Mouse (Mus musculus): ENCODE data around the gene Zfp174. TPM values are rescaled to one million over a fixed set of nuclear protein-coding genes. Genes with fewer than 3 reads are reported as not detected.
"Not testable (repeated sequence)": the region's sequence is repeated elsewhere in the genome, so short reads cannot be mapped to it uniquely, and the experiment has no call there.

Zfp174 gene
- 1.4 and 1.7 TPM in 2 replicates for polyA plus RNA-seq (2015; fragmentation: Nextera tagmentation; extraction: Ambion mirVana)

DNA sequence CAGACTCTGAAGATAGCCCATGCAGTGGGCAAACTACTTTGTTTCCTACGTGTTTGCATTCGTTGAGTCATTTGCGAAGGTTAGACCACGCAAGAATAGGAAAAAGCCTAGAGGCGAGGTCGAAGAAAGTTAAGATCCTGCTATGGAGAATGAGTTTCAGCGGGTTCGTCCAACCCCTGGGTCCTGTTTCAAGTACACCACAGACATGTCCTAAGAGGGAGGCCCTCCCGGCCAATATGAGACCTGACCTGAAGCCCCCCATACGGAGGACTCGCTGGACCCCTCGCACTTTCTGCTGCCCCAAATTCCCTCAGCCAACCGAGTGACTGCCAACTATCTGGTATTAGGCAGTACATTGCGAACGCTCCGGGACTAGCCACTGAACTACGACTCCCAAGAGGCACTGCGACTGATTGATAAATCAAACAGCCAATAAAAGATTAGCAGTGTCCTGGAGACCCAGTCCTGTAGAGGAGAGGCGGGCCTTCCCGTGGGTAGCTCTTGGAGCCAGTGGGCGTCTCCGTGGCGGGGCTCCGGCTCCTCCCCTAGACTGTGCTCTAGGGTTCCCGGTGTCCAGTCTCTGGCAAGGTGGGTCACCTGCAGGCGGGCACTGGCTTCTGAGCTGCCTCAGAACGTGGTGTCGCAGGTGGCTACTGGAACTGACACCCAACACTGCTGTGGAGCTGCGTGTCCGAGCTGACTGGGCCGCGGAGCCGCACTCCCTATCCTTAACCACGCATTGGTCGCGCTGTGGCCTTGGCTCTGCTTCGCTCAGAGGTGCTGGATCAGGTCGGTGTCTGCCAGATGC, at the start of gene Zfp174:
TSS of gene Zfp174 (plus strand) at position 558 of the 808 bp plus-strand sequence.
- Histone ChIP-seq H3K27ac (0 out of 2 replicates have a peak within 1 kb of the TSS, but pooled peaks have one; percentile 15), H3K4me2 (peak within 1 kb of the TSS; percentile 73), H3K4me3 (replicated peaks) (peak within 1 kb of the TSS; percentile 55), H3K9ac (peak within 1 kb of the TSS; percentile 50), H3K27me3 (no peaks in the 10 kb centered on the region), H3K9me3 (replicated peaks) (no peaks in the 10 kb centered on the region), H3K36me3 (no peaks in the 10 kb centered on the region), H3K4me1 (peaks cover 8% of the 10 kb centered on the region)
- WGBS, result 2% methylated on average over 38 of the region's 38 CpGs
- ATAC-seq (replicated peaks; ENCODE audit: low FRiP score), result peak; percentile 100

- no peak for ATAC-seq (replicated peaks; ENCODE audit: low FRiP score)
- Histone ChIP-seq H3K27ac (no peak overlapping the region), H3K36me3 (no peaks in the 10 kb centered on the region), H3K9ac (no peak overlapping the region), H3K9me3 (replicated peaks) (peaks cover 7% of the 10 kb centered on the region; the same call in 1 of the 2 replicates), H3K4me2 (no peak overlapping the region), H3K27me3 (no peaks in the 10 kb centered on the region), H3K4me3 (replicated peaks) (no peak overlapping the region), H3K4me1 (no peaks in the 10 kb centered on the region)
- 83% methylated on average over 3 of the region's 3 CpGs for WGBS
Observed at GRCm38 (mm10) chr16:3808176-3808575, 38.9 kb upstream of the Zfp174 start.

DNA sequence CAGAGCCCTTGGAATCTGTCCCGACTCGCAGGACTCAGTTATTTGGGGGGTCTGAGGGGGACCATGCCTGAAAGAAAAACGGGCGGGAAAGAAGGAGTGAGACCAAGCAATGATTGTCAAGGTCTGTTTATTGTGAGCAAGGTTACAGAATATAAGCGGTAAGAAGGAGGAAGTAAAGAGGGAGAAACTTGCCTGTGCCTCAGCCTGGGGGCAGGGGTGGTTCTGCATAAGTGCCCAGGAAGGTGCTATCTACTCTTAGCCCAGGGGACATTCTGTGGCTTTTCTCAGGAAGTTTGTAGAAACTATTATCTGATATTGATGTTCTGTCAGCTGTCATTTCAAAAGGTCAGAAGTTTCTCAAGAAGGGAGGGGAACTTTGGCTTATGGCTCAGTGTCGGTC, 32.4 kb upstream of the Zfp174 start:
- 87% methylated on average over 6 of the region's 6 CpGs for WGBS
- not testable (repeated sequence) for H3K4me3 ChIP-seq (replicated peaks); H3K36me3 ChIP-seq; H3K4me2 ChIP-seq; H3K27ac ChIP-seq; H3K4me1 ChIP-seq; H3K9me3 ChIP-seq (replicated peaks); H3K9ac ChIP-seq; ATAC-seq (replicated peaks; ENCODE audit: low FRiP score); H3K27me3 ChIP-seq

- H3K4me1 ChIP-seq, result no peaks in the 10 kb centered on the region
- no peaks in the 10 kb centered on the region for H3K36me3 ChIP-seq
- H3K27ac ChIP-seq, result no peak overlapping the region
- H3K9me3 ChIP-seq (replicated peaks), result no peaks in the 10 kb centered on the region
- H3K27me3 ChIP-seq, result no peaks in the 10 kb centered on the region
- WGBS, result 81% methylated on average over 2 of the region's 2 CpGs
- H3K4me3 ChIP-seq (replicated peaks), result no peak overlapping the region
- ATAC-seq (replicated peaks; ENCODE audit: low FRiP score), result no peak
- no peak overlapping the region for H3K9ac ChIP-seq
- H3K4me2 ChIP-seq, result no peak overlapping the region
Observed at GRCm38 (mm10) chr16:3820202-3820601, 26.9 kb upstream of the Zfp174 start.

DNA sequence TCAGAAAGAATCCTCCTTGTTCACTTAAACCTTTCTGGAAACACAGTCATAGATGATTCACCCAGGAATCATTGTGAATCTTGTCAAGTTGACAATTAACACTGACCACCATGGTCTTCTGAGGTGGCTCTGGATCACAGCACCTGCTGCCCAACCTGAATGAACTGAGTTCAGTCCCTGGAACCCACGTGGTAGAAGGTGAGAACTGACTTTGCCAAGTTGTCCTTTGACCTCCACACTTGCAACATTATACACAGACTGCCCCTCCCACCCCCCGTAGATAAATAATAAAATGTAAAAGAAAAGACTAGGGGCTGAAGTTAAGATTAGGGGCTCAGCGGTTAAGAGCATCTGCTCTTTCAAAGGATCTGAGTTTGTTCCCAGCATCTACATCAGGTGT, 19.0 kb upstream of the Zfp174 start:
- ATAC-seq (replicated peaks; ENCODE audit: low FRiP score), result no peak
- WGBS, result 48% methylated on average over 3 of the region's 3 CpGs

GRCm38 (mm10) chr16:3829727-3830126, 17.3 kb upstream of the Zfp174 start:
- Histone ChIP-seq H3K36me3 (no peaks in the 10 kb centered on the region), H3K9ac (no peak overlapping the region), H3K27me3 (no peaks in the 10 kb centered on the region), H3K9me3 (replicated peaks) (no peaks in the 10 kb centered on the region), H3K4me1 (no peaks in the 10 kb centered on the region), H3K4me2 (no peak overlapping the region), H3K27ac (no peak overlapping the region), H3K4me3 (replicated peaks) (no peak overlapping the region)
- ATAC-seq (replicated peaks; ENCODE audit: low FRiP score), result no peak
- WGBS, result 84% methylated on average over 2 of the region's 2 CpGs

More for the DNA sequence above, 19.0 kb upstream of the Zfp174 start:
- Histone ChIP-seq H3K4me1 (no peaks in the 10 kb centered on the region), H3K27ac (no peak overlapping the region), H3K4me2 (no peak overlapping the region), H3K9ac (no peak overlapping the region), H3K4me3 (replicated peaks) (no peak overlapping the region), H3K9me3 (replicated peaks) (no peaks in the 10 kb centered on the region), H3K36me3 (no peaks in the 10 kb centered on the region), H3K27me3 (no peaks in the 10 kb centered on the region)

GRCm38 (mm10) chr16:3830588-3831109, 16.4 kb upstream of the Zfp174 start, which contains the start of gene Olfr15:
Gene Olfr15, plus strand, starts transcription at chr16:3830878.
- no peaks in the 10 kb centered on the region for H3K4me1 ChIP-seq
- H3K27me3 ChIP-seq, result no peaks in the 10 kb centered on the region
- H3K36me3 ChIP-seq, result no peaks in the 10 kb centered on the region
- no peak within 1 kb of the TSS for H3K4me2 ChIP-seq
- H3K27ac ChIP-seq, result no peak within 1 kb of the TSS
- H3K4me3 ChIP-seq (replicated peaks), result no peak within 1 kb of the TSS
- ATAC-seq (replicated peaks; ENCODE audit: low FRiP score), result no peak
- no peaks in the 10 kb centered on the region for H3K9me3 ChIP-seq (replicated peaks)
- H3K9ac ChIP-seq, result no peak within 1 kb of the TSS

GRCm38 (mm10) chr16:3835461-3835860, 11.6 kb upstream of the Zfp174 start:
- H3K4me1 ChIP-seq, result 0 out of 2 replicates have a peak, but pooled peaks cover 2% of the 10 kb centered on the region
- H3K27ac ChIP-seq, result no peak overlapping the region
- no peaks in the 10 kb centered on the region for H3K9me3 ChIP-seq (replicated peaks)
- H3K4me3 ChIP-seq (replicated peaks), result no peak overlapping the region
- H3K36me3 ChIP-seq, result no peaks in the 10 kb centered on the region
- no peak for ATAC-seq (replicated peaks; ENCODE audit: low FRiP score)
- no peak overlapping the region for H3K4me2 ChIP-seq
- no peaks in the 10 kb centered on the region for H3K27me3 ChIP-seq
- no peak overlapping the region for H3K9ac ChIP-seq
- WGBS, result 78% methylated on average over 2 of the region's 2 CpGs

DNA sequence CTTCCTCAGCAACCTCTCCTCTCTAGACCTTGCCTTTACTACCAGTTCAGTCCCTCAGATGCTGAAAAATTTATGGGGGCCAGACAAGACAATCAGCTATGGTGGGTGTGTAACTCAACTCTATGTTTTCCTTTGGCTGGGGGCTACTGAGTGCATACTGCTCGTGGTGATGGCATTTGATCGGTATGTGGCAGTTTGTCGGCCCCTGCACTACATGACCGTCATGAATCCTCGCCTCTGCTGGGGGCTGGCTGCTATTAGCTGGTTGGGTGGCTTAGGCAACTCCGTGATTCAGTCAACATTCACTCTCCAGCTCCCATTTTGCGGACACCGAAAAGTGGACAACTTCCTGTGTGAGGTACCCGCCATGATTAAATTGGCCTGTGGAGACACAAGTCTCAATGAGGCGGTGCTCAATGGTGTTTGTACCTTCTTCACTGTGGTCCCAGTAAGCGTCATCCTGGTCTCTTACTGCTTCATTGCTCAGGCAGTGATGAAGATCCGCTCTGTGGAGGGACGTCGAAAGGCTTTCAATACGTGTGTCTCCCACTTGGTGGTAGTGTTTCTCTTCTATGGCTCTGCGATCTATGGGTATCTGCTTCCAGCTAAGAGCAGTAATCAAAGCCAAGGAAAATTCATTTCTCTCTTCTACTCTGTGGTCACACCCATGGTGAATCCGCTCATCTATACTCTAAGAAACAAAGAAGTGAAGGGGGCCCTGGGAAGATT, 7.7 kb upstream of the Zfp174 start:
- H3K36me3 ChIP-seq, result no peaks in the 10 kb centered on the region
- H3K27ac ChIP-seq, result no peak overlapping the region
- 39% methylated on average over 17 of the region's 17 CpGs for WGBS
- no peak overlapping the region for H3K4me3 ChIP-seq (replicated peaks)
- peak; percentile 79 for ATAC-seq (replicated peaks; ENCODE audit: low FRiP score)
- H3K27me3 ChIP-seq, result no peaks in the 10 kb centered on the region
- peak overlapping the region; percentile 24; the same call in 1 of the 2 replicates for H3K4me2 ChIP-seq
- H3K4me1 ChIP-seq, result 0 out of 2 replicates have a peak, but pooled peaks cover 2% of the 10 kb centered on the region
- no peaks in the 10 kb centered on the region for H3K9me3 ChIP-seq (replicated peaks)
- no peak overlapping the region for H3K9ac ChIP-seq

DNA sequence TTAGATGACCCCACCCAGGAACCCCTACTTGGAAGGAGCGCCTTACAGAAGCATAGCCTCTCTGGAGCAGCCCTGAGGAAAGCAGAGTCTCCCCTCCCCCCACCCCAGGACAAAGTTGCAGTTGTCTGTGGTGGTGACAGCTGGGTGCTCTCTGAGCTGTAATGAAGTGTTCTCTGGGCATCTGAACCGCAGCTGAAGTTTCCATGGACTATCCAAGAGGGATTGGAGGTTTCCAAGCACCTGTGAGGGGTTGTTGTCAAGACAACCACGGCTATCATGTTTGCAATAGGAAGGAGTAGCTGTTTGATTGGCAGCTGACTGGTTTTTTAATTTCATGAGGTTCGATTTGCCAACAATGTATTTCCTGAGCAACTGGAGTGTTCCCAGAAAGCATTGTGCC, 4.1 kb upstream of the Zfp174 start:
- WGBS, result 36% methylated on average over 4 of the region's 4 CpGs
- H3K27me3 ChIP-seq, result no peaks in the 10 kb centered on the region

DNA sequence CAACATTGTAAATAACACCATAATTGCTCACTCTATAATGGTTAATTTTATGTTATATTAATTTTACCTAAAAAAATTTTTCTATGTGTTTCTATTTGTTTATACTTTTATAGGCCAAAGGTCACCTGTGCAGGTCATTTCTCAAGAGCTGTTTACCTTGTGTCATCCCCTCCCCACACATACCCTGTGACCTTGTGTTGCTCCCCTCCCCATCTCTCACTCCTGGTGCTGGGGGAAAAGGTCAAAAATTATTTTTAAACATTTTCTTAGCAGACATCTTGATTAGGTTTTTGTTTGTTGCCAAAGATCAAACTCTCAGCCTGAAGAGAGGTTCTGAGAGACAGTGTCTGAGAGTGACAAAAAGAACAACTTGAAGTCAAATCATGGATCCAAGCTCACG, 3.3 kb upstream of the Zfp174 start:
- no peak for ATAC-seq (replicated peaks; ENCODE audit: low FRiP score)
- H3K9me3 ChIP-seq (replicated peaks), result no peaks in the 10 kb centered on the region
- H3K36me3 ChIP-seq, result no peaks in the 10 kb centered on the region
- peaks cover 10% of the 10 kb centered on the region for H3K4me1 ChIP-seq
- H3K27ac ChIP-seq, result no peak overlapping the region
- no peaks in the 10 kb centered on the region for H3K27me3 ChIP-seq
- no peak overlapping the region for H3K4me3 ChIP-seq (replicated peaks)
- H3K4me2 ChIP-seq, result no peak overlapping the region
- WGBS, result 50% methylated on average over 1 of the region's 1 CpGs
- H3K9ac ChIP-seq, result no peak overlapping the region

More for the DNA sequence above, 4.1 kb upstream of the Zfp174 start:
- H3K4me3 ChIP-seq (replicated peaks), result no peak overlapping the region
- no peak overlapping the region for H3K9ac ChIP-seq
- H3K36me3 ChIP-seq, result no peaks in the 10 kb centered on the region
- H3K4me1 ChIP-seq, result peaks cover 9% of the 10 kb centered on the region
- no peak for ATAC-seq (replicated peaks; ENCODE audit: low FRiP score)
- H3K4me2 ChIP-seq, result no peak overlapping the region
- H3K27ac ChIP-seq, result no peak overlapping the region
- no peaks in the 10 kb centered on the region for H3K9me3 ChIP-seq (replicated peaks)

DNA sequence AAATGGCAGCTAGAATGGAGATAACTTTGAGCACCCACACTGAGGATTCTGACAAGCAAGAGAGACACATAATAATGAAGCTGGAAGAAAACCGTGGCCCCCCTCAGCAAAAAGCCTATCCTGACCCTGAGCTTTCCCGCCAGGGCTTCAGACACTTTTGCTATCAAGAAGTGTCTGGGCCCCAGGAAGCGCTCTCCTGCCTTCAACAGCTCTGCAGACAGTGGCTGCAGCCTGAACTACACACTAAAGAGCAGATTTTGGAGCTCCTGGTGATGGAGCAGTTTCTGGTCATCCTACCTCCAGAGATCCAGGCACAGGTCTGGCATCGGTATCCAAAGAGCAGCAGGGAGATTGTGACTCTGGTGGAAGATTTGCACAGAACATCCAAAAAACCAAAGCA, 803 bp downstream of the Zfp174 start:
- no peaks in the 10 kb centered on the region for H3K9me3 ChIP-seq (replicated peaks)
- no peaks in the 10 kb centered on the region for H3K27me3 ChIP-seq
- no peaks in the 10 kb centered on the region for H3K36me3 ChIP-seq
- peaks cover 8% of the 10 kb centered on the region for H3K4me1 ChIP-seq
- WGBS, result 68% methylated on average over 4 of the region's 4 CpGs
- H3K4me2 ChIP-seq, result peak overlapping the region; percentile 73
- peak overlapping the region; percentile 50 for H3K9ac ChIP-seq
- no peak overlapping the region for H3K27ac ChIP-seq
- no peak for ATAC-seq (replicated peaks; ENCODE audit: low FRiP score)
- H3K4me3 ChIP-seq (replicated peaks), result peak overlapping the region; percentile 55
